Mouse (Mus musculus): ENCODE measurements around the gene Stk17b.
"Not testable (repeated sequence)": the region's sequence is repeated elsewhere in the genome, so short reads cannot be mapped to it uniquely, and the experiment has no call there.

Gene Stk17b

GRCm38 (mm10) chr1:53784291-53784720 lies 718 bp downstream of the Stk17b start:
- DNase-seq (ENCODE audit: extremely low read depth, insufficient read length, low spot score) = no peak

GRCm38 (mm10) chr1:53782956-53783355 lies 2.1 kb downstream of the Stk17b start:
- no peak for DNase-seq (ENCODE audit: extremely low read depth, insufficient read length, low spot score)

- DNase-seq (ENCODE audit: extremely low read depth, insufficient read length, low spot score) = no peak
Observed at GRCm38 (mm10) chr1:53782079-53782478, 2.9 kb downstream of the Stk17b start.

GRCm38 (mm10) chr1:53781311-53781710 lies 3.7 kb downstream of the Stk17b start:
- no peak for DNase-seq (ENCODE audit: extremely low read depth, insufficient read length, low spot score)

- no peak for DNase-seq (ENCODE audit: extremely low read depth, insufficient read length, low spot score)
Observed at GRCm38 (mm10) chr1:53776176-53776905, 8.7 kb downstream of the Stk17b start.

GRCm38 (mm10) chr1:53775545-53775944 lies 9.5 kb downstream of the Stk17b start:
- no peak for DNase-seq (ENCODE audit: extremely low read depth, insufficient read length, low spot score)

- no peak for DNase-seq (ENCODE audit: extremely low read depth, insufficient read length, low spot score)
Observed at GRCm38 (mm10) chr1:53775036-53775435, 10.0 kb downstream of the Stk17b start.

GRCm38 (mm10) chr1:53774571-53774970 lies 10.5 kb downstream of the Stk17b start:
- DNase-seq (ENCODE audit: extremely low read depth, insufficient read length, low spot score) = no peak

- peak; percentile 38 for DNase-seq (ENCODE audit: extremely low read depth, insufficient read length, low spot score)
Observed at GRCm38 (mm10) chr1:53773994-53774393, 11.0 kb downstream of the Stk17b start.

- no peak for DNase-seq (ENCODE audit: extremely low read depth, insufficient read length, low spot score)
Observed at GRCm38 (mm10) chr1:53772967-53773366, 12.1 kb downstream of the Stk17b start.

- no peak for DNase-seq (ENCODE audit: extremely low read depth, insufficient read length, low spot score)
Observed at GRCm38 (mm10) chr1:53771476-53771875, 13.5 kb downstream of the Stk17b start.

GRCm38 (mm10) chr1:53766112-53766511 lies 18.9 kb downstream of the Stk17b start:
- DNase-seq (ENCODE audit: extremely low read depth, insufficient read length, low spot score) = no peak

GRCm38 (mm10) chr1:53757316-53757715 lies 27.7 kb downstream of the Stk17b start:
- DNase-seq (ENCODE audit: extremely low read depth, insufficient read length, low spot score) = no peak

- DNase-seq (ENCODE audit: extremely low read depth, insufficient read length, low spot score) = not testable (repeated sequence)
Observed at GRCm38 (mm10) chr1:53753501-53753900, 31.5 kb downstream of the Stk17b start.

GRCm38 (mm10) chr1:53751144-53751543 lies 33.9 kb downstream of the Stk17b start:
- no peak for DNase-seq (ENCODE audit: extremely low read depth, insufficient read length, low spot score)

- not testable (repeated sequence) for DNase-seq (ENCODE audit: extremely low read depth, insufficient read length, low spot score)
Observed at GRCm38 (mm10) chr1:53750697-53751096, 34.3 kb downstream of the Stk17b start.

- not testable (repeated sequence) for DNase-seq (ENCODE audit: extremely low read depth, insufficient read length, low spot score)
Observed at GRCm38 (mm10) chr1:53749881-53750385, 35.1 kb downstream of the Stk17b start.

- no peak for DNase-seq (ENCODE audit: extremely low read depth, insufficient read length, low spot score)
Observed at GRCm38 (mm10) chr1:53748571-53748970, 36.5 kb downstream of the Stk17b start.

GRCm38 (mm10) chr1:53746001-53746400 lies 39.0 kb downstream of the Stk17b start:
- DNase-seq (ENCODE audit: extremely low read depth, insufficient read length, low spot score) = no peak

GRCm38 (mm10) chr1:53741742-53742458 lies 43.1 kb downstream of the Stk17b start:
- no peak for DNase-seq (ENCODE audit: extremely low read depth, insufficient read length, low spot score)

- no peak for DNase-seq (ENCODE audit: extremely low read depth, insufficient read length, low spot score)
Observed at GRCm38 (mm10) chr1:53740777-53741336, 44.2 kb downstream of the Stk17b start.

Data from 3134 (cell line).